Mouse (Mus musculus) thymus, adult 2 months (tissue): Measurements from ENCODE around the gene Ano3. TPM values are rescaled to one million over a fixed set of nuclear protein-coding genes. Genes with fewer than 3 reads are reported as not detected.

Experiments
- DNase-seq: peaks from one replicate; pipeline ENCODE4 v3.0.0; 2021
- H3K27ac ChIP-seq: fragments of 200-500 bp; 2 replicates; pipeline ENCODE4 v1.5.1; 2012; ENCODE audit warnings: low read length, control low read depth; ENCODE audit not compliant: control insufficient read depth, insufficient read depth
- H3K27me3 ChIP-seq: fragments of 200-500 bp; 2 replicates; pipeline ENCODE4 v1.6.1; 2012; ENCODE audit warnings: mild to moderate bottlenecking, low read length, moderate library complexity, mixed read lengths; ENCODE audit not compliant: control insufficient read depth, insufficient read depth
- H3K36me3 ChIP-seq: fragments of 200-500 bp; 2 replicates; pipeline ENCODE4 v1.6.1; 2012; ENCODE audit warnings: mild to moderate bottlenecking, low read length, moderate library complexity; ENCODE audit not compliant: control insufficient read depth, insufficient read depth
- H3K4me1 ChIP-seq: fragments of 200-500 bp; replicated peaks from 2 replicates; pipeline ENCODE4 v1.6.1; 2012; ENCODE audit warnings: low read length; ENCODE audit not compliant: control insufficient read depth, insufficient read depth
- H3K4me3 ChIP-seq: fragments of 200-500 bp; 2 replicates; pipeline ENCODE4 v1.5.1; 2012; ENCODE audit warnings: mild to moderate bottlenecking, low read length, control low read depth, moderate library complexity; ENCODE audit not compliant: control insufficient read depth, insufficient read depth
- CTCF ChIP-seq: fragments of 200-500 bp; IDR thresholded peaks from 2 replicates; pipeline ENCODE4 v1.5.1; 2012; ENCODE audit warnings: mild to moderate bottlenecking, control low read depth, low read length, moderate library complexity, borderline replicate concordance; ENCODE audit not compliant: control insufficient read depth, poor library complexity, insufficient read depth; ENCODE audit errors: extremely low read depth
- POLR2A ChIP-seq: fragments of 200-500 bp; IDR thresholded peaks from 2 replicates; pipeline ENCODE4 v1.6.1; 2012; ENCODE audit warnings: mild to moderate bottlenecking, low read length, control low read depth, moderate library complexity; ENCODE audit not compliant: control insufficient read depth, poor library complexity, insufficient read depth; ENCODE audit errors: extremely low read depth
- WGBS: fragments of 180-500 bp; shearing (Covaris S2); methylation state at CpG from one replicate; pipeline ENCODE4 v1.1.7; 2018; 5-methylcytosine and 5-hydroxymethylcytosine counted together
- polyA plus RNA-seq: library from polyadenylated mRNA; depleted of rRNA; stranded (reverse); fragments of >200 nt; gene quantifications from 2 replicates; pipeline ENCODE4 v1.2.3, GENCODE M21; 2012; rRNA removed

Gene Ano3
- polyA plus RNA-seq, 1 experiment = not detected

DNA sequence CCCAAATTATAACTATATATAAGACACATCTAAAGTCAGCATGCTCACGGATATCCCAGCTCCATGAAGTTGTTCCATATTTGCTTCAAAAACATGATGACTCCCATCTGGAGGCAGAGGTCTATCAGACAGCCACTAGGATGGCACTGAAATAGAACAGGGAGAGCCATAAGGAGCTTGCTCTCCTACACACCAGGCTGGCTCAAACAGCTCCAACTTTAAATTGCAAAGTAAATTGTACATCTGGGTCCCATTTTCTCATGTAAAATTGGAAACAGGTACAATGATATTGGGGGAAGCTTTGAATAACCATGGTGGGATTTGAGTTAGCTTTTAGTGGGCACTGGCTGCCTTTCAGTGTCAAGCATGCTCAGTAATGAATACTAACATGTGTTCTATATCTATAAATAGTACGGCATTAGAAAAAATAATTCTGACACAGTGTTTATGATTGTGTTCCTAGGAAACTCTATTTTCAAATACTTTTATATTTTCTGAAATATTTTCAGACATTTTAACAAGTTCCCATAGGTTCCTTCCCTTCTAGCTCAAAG, 279.6 kb downstream of the Ano3 start:
- no peak for DNase-seq
- no peaks in the 10 kb centered on the region for H3K4me1 ChIP-seq
- H3K36me3 ChIP-seq = no peaks in the 10 kb centered on the region
- H3K27me3 ChIP-seq = no peaks in the 10 kb centered on the region
- TF ChIP-seq POLR2A (no peak), CTCF (no peak)
- 89% methylated on average over 2 of the region's 2 CpGs for WGBS
- H3K4me3 ChIP-seq = no peak overlapping the region
- no peak overlapping the region for H3K27ac ChIP-seq

- H3K4me1 ChIP-seq = no peaks in the 10 kb centered on the region
- DNase-seq = no peak
- H3K36me3 ChIP-seq = no peaks in the 10 kb centered on the region
- WGBS = 56% methylated on average over 4 of the region's 4 CpGs
- no peaks in the 10 kb centered on the region for H3K27me3 ChIP-seq
- no peak overlapping the region for H3K27ac ChIP-seq
- H3K4me3 ChIP-seq = no peak overlapping the region
- TF ChIP-seq CTCF = no peak
- no peak for TF ChIP-seq POLR2A
Measured at GRCm38 (mm10) chr2:110663329-110663728, 287.4 kb downstream of the Ano3 start.

GRCm38 (mm10) chr2:110644846-110645245, 305.9 kb downstream of the Ano3 start:
- DNase-seq = no peak
- H3K36me3 ChIP-seq = no peaks in the 10 kb centered on the region
- no peak for TF ChIP-seq POLR2A
- no peak for TF ChIP-seq CTCF
- no peaks in the 10 kb centered on the region for H3K27me3 ChIP-seq
- H3K4me1 ChIP-seq = no peaks in the 10 kb centered on the region
- no peak overlapping the region for H3K4me3 ChIP-seq
- H3K27ac ChIP-seq = no peak overlapping the region

DNA sequence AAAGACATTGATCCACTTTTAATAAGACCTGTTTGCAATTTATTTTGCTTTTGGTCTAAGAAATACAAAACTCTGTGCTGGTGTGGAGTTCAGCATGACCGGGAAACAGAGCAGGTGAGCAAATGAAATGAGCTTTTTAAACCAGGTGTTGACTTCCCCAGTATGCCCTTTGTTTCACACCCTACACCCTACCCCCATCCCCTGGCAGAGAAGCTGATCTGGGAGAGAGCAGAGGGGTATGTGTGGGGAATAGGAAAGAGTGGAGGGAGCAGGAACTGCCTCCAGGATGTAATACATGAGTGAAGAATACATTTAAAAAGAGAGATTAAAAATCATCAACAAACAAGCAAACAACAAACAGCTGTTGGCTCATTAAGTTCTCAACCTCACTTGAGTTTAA, 306.4 kb downstream of the Ano3 start:
- Histone ChIP-seq H3K36me3 (no peaks in the 10 kb centered on the region), H3K4me1 (no peaks in the 10 kb centered on the region), H3K27ac (no peak overlapping the region), H3K27me3 (no peaks in the 10 kb centered on the region), H3K4me3 (no peak overlapping the region)
- no peak for TF ChIP-seq CTCF
- 85% methylated on average over 1 of the region's 1 CpGs for WGBS
- DNase-seq = no peak

Other genes starting within 250 kb of the Ano3 start
- gene Muc15, start 229.6 kb downstream of the Ano3 start, polyA plus RNA-seq = 0.20 and 0.32 TPM in 2 replicates
- not detected in 2 replicates for gene Gm13941, start 155.1 kb upstream of the Ano3 start, polyA plus RNA-seq
- gene Gm15130, start 202.0 kb upstream of the Ano3 start, polyA plus RNA-seq = not detected in 2 replicates